ENCODE assay signal across 8 mouse cellular contexts in genomic region chr3:109025579-109025978, GRCm38 (mm10). TPM values are rescaled to one million over a fixed set of nuclear protein-coding genes. Genes with fewer than 3 reads are reported as not detected.
DNase-seq lines count a peak whose midpoint lies in the region; ATAC-seq and TF ChIP-seq lines count a peak whose summit lies in the region.

No protein-coding gene starts in this region.

- no peaks in the 10 kb centered on the region for H3K27me3 ChIP-seq in G1E (ENCODE audit: insufficient read depth, low read length)
- no peaks in the 10 kb centered on the region for H3K27me3 ChIP-seq in forebrain, embryonic 14.5 days (replicated peaks; ENCODE audit: control insufficient read depth, insufficient read depth, low read length)
- H3K27me3 ChIP-seq in lung, embryonic 14.5 days (ENCODE audit: insufficient read depth, low read length): no peaks in the 10 kb centered on the region

- no peak for DNase-seq in G1E (ENCODE audit: low spot score)
- peak; percentile 90 for DNase-seq in forebrain, embryonic 14.5 days (ENCODE audit: low spot score)
- peak; percentile 26 for DNase-seq in heart, postnatal 25 days (ENCODE audit: low spot score)
- DNase-seq in layer of hippocampus, adult 18-20 months (ENCODE audit: low spot score in 2 of 2): peak; percentile 33 to 82
- DNase-seq in lung, embryonic 14.5 days: peak; percentile 94
- peak; percentile 84 for DNase-seq in thymus, postnatal 0 days (ENCODE audit: low spot score)

- ATAC-seq in G1E (ENCODE audit: extremely low read depth, insufficient number of reproducible peaks, low FRiP score, poor library complexity, severe bottlenecking): no peak; the same call in 1 of the 2 replicates
- ATAC-seq in cerebellum, adult (ENCODE audit: insufficient number of reproducible peaks, low FRiP score, low TSS enrichment): peak; percentile 53; the same call in 1 of the 2 replicates
- peak; percentile 24 for ATAC-seq in forebrain, embryonic 14.5 days
- peak; percentile 10; the same call in 1 of the 2 replicates for ATAC-seq in lung, embryonic 14.5 days (ENCODE audit: insufficient read depth)

- H3K27ac ChIP-seq in forebrain, embryonic 14.5 days (ENCODE audit: low read depth, low read length): no peak overlapping the region
- no peak overlapping the region for H3K27ac ChIP-seq in lung, embryonic 14.5 days (ENCODE audit: low read depth)
- H3K27ac ChIP-seq in olfactory bulb, adult 2 months (ENCODE audit: insufficient read depth, low read depth, low read length): no peak overlapping the region

- no peak for TF ChIP-seq POLR2A in olfactory bulb, adult 2 months (IDR thresholded peaks at IDR 0.05; ENCODE audit: insufficient read depth, low read depth, low read length)

- H3K9ac ChIP-seq in forebrain, embryonic 14.5 days (ENCODE audit: low read length): no peak overlapping the region
- H3K9ac ChIP-seq in lung, embryonic 14.5 days: peak overlapping the region; percentile 28; the same call in 1 of the 2 replicates

- peak; percentile 38; the same call in 1 of the 2 replicates for TF ChIP-seq CTCF in G1E (IDR thresholded peaks at IDR 0.05; ENCODE audit: low read depth, low read length)
- peak; percentile 95 for TF ChIP-seq CTCF in lung, embryonic 14.5 days (IDR thresholded peaks at IDR 0.05; ENCODE audit: low read depth)
- TF ChIP-seq CTCF in olfactory bulb, adult 2 months (IDR thresholded peaks at IDR 0.05; ENCODE audit: insufficient read depth, low read depth, low read length): peak; percentile 22; the same call in 1 of the 2 replicates

- H3K4me2 ChIP-seq in forebrain, embryonic 14.5 days (ENCODE audit: low read length): peak overlapping the region; percentile 75
- H3K4me2 ChIP-seq in lung, embryonic 14.5 days: peak overlapping the region; percentile 71

- H3K4me3 ChIP-seq in G1E (ENCODE audit: low read depth, low read length): no peak overlapping the region
- peak overlapping the region; percentile 63; the same call in 1 of the 2 replicates for H3K4me3 ChIP-seq in forebrain, embryonic 14.5 days (ENCODE audit: low read depth, low read length)
- peak overlapping the region; percentile 68 for H3K4me3 ChIP-seq in lung, embryonic 14.5 days (ENCODE audit: low read depth, low read length)
- H3K4me3 ChIP-seq in olfactory bulb, adult 2 months (ENCODE audit: insufficient read depth, low read depth, low read length): peak overlapping the region; percentile 45

- intact Hi-C loops in heart, postnatal 25 days (cut with DNase I): loop anchor here (2.0 kb wide), 1 partner anchor 39 kb away; no protein-coding TSS in a partner anchor

- H3K9me3 ChIP-seq in G1E (replicated peaks): peaks cover 12% of the 10 kb centered on the region
- no peaks in the 10 kb centered on the region for H3K9me3 ChIP-seq in forebrain, embryonic 14.5 days (replicated peaks; ENCODE audit: control insufficient read depth, low read length)
- H3K9me3 ChIP-seq in lung, embryonic 14.5 days (ENCODE audit: low read depth, low read length): no peaks in the 10 kb centered on the region

- WGBS in forebrain, embryonic 14.5 days: 13% methylated on average over 16 of the region's 16 CpGs
- WGBS in lung, embryonic 14.5 days: 12% methylated on average over 16 of the region's 16 CpGs
- WGBS in olfactory bulb, adult 2 months: 8% methylated on average over 16 of the region's 16 CpGs

- no peaks in the 10 kb centered on the region for H3K36me3 ChIP-seq in G1E (replicated peaks)
- no peaks in the 10 kb centered on the region for H3K36me3 ChIP-seq in forebrain, embryonic 14.5 days (ENCODE audit: control insufficient read depth, insufficient read depth, low read length)
- H3K36me3 ChIP-seq in lung, embryonic 14.5 days (ENCODE audit: insufficient read depth): no peaks in the 10 kb centered on the region

- H3K4me1 ChIP-seq in G1E (ENCODE audit: insufficient read depth, low read depth, low read length): no peaks in the 10 kb centered on the region
- peaks cover 19% of the 10 kb centered on the region for H3K4me1 ChIP-seq in forebrain, embryonic 14.5 days (ENCODE audit: control insufficient read depth, insufficient read depth, low read length)
- peaks cover 5% of the 10 kb centered on the region; the same call in 1 of the 2 replicates for H3K4me1 ChIP-seq in lung, embryonic 14.5 days (ENCODE audit: insufficient read depth)
- H3K4me1 ChIP-seq in olfactory bulb, adult 2 months (ENCODE audit: control insufficient read depth, insufficient read depth, low read length): peaks cover 8% of the 10 kb centered on the region

RNA-seq across cellular contexts. Expression of gene Fam102b, which starts 1.8 kb away (rescaled TPM):
- total RNA-seq in G1E (2014; fragmentation: Nextera tagmentation) (0.15 TPM in 1 of 2 replicates, not detected in the other), G1E (2017) (0.06 and 0.11 TPM in 2 replicates)
- polyA plus RNA-seq in G1E (2012): 0.01 TPM in 1 of 2 replicates, not detected in the other
- 11.1 and 11.6 TPM in 2 replicates for polyA plus RNA-seq in forebrain, embryonic 14.5 days (2014; fragmentation: Nextera tagmentation; extraction: Ambion mirVana)
- total RNA-seq in heart, postnatal 25 days (2021): 10 to 100 TPM; 10.8 to 13.5 TPM
- 10 to 100 TPM; 25.8 to 27.0 TPM for total RNA-seq in layer of hippocampus, adult 18-20 months (2021)
- 16.6 and 18.0 TPM in 2 replicates for polyA plus RNA-seq in lung, embryonic 14.5 days (2014; fragmentation: Nextera tagmentation; extraction: Ambion mirVana)
- not detected in 2 replicates for polyA plus RNA-seq in olfactory bulb, adult 2 months (2012; ENCODE audit: insufficient read depth, insufficient read length, low replicate concordance, missing spikeins)
- 8.1 and 9.5 TPM in 2 replicates for polyA plus RNA-seq in thymus, postnatal 0 days (2015; fragmentation: Nextera tagmentation; extraction: Ambion mirVana)

RNA-seq across cellular contexts. Expression of gene Slc25a54, which starts 54.7 kb away (rescaled TPM):
- not detected in 2 replicates for total RNA-seq in G1E (2014; fragmentation: Nextera tagmentation)
- not detected in 2 replicates for total RNA-seq in G1E (2017)
- polyA plus RNA-seq in G1E (2012): not detected in 2 replicates
- polyA plus RNA-seq in forebrain, embryonic 14.5 days (2014; fragmentation: Nextera tagmentation; extraction: Ambion mirVana): not detected in 2 replicates
- not detected for total RNA-seq in heart, postnatal 25 days (2021)
- not detected for total RNA-seq in layer of hippocampus, adult 18-20 months (2021)
- not detected in 2 replicates for polyA plus RNA-seq in lung, embryonic 14.5 days (2014; fragmentation: Nextera tagmentation; extraction: Ambion mirVana)
- not detected in 2 replicates for polyA plus RNA-seq in olfactory bulb, adult 2 months (2012; ENCODE audit: insufficient read depth, insufficient read length, low replicate concordance, missing spikeins)
- polyA plus RNA-seq in thymus, postnatal 0 days (2015; fragmentation: Nextera tagmentation; extraction: Ambion mirVana): not detected in 2 replicates

Comparison
In these comparisons a context has a peak if more than half of its experiments do, and no peak if none do; other contexts are left out.
1. CTCF ChIP-seq: peak in every context shown above with its lines; median percentile 95 in lung, embryonic 14.5 days; 38 in G1E; 22 in olfactory bulb, adult 2 months.